Mouse (Mus musculus) stomach, embryonic 16.5 days (tissue): ENCODE data around the gene Chpf. TPM values are rescaled to one million over a fixed set of nuclear protein-coding genes. Genes with fewer than 3 reads are reported as not detected.
A peak's percentile ranks its signal among the peaks of the same experiment; 100 is the strongest.

Experiments
- ATAC-seq: fragments of 200-750 bp; cut with Nextera tagmentation; 2 replicates; pipeline ENCODE4 v1.8.0; 2017; ENCODE audit warnings: moderate number of reproducible peaks, moderate TSS enrichment; ENCODE audit not compliant: insufficient read depth, low FRiP score
- H3K27ac ChIP-seq: fragments of 300-500 bp; sonication (generic); 2 replicates; pipeline ENCODE4 v1.5.1; 2014; ENCODE audit warnings: low read length
- H3K27me3 ChIP-seq: fragments of 300-500 bp; sonication (generic); 2 replicates; pipeline ENCODE4 v1.6.1; 2014; ENCODE audit warnings: low read length, control low read depth, mixed read lengths; ENCODE audit not compliant: control insufficient read depth, insufficient read depth
- H3K36me3 ChIP-seq: fragments of 300-500 bp; sonication (generic); 2 replicates; pipeline ENCODE4 v1.6.1; 2014; ENCODE audit warnings: low read length; ENCODE audit not compliant: control insufficient read depth, insufficient read depth
- H3K4me1 ChIP-seq: fragments of 300-500 bp; sonication (generic); 2 replicates; pipeline ENCODE4 v1.6.1; 2014; ENCODE audit warnings: low read length, control low read depth, mixed read lengths; ENCODE audit not compliant: control insufficient read depth, insufficient read depth
- H3K4me2 ChIP-seq: fragments of 300-500 bp; sonication (generic); 2 replicates; pipeline ENCODE4 v1.6.1; 2014; ENCODE audit warnings: low read depth, low read length, mixed read lengths
- H3K4me3 ChIP-seq: fragments of 300-500 bp; sonication (generic); replicated peaks from 2 replicates; pipeline ENCODE4 v1.5.1; 2014; ENCODE audit warnings: mild to moderate bottlenecking, low read length
- H3K9ac ChIP-seq: fragments of 300-500 bp; sonication (generic); 2 replicates; pipeline ENCODE4 v1.6.1; 2014; ENCODE audit warnings: low read length
- H3K9me3 ChIP-seq: fragments of 300-500 bp; sonication (generic); replicated peaks from 2 replicates; pipeline ENCODE4 v1.6.1; 2016; ENCODE audit warnings: low read length, control low read depth; ENCODE audit not compliant: control insufficient read depth
- WGBS: fragments of 180-500 bp; shearing (Covaris S2); extraction: QIAGEN DNeasy Blood & Tissue Kit; methylation state at CpG from one replicate; pipeline ENCODE4 v1.1.7; 2014; 5-methylcytosine and 5-hydroxymethylcytosine counted together
- polyA plus RNA-seq: library from polyadenylated mRNA; unstranded; fragments of >200 nt; fragmentation: Nextera tagmentation; extraction: Ambion mirVana; gene quantifications from 2 replicates; pipeline ENCODE4 v1.2.1, GENCODE M21; 2015

Chpf gene
- polyA plus RNA-seq, 1 experiment from 2014 or later = 28.0 TPM

DNA sequence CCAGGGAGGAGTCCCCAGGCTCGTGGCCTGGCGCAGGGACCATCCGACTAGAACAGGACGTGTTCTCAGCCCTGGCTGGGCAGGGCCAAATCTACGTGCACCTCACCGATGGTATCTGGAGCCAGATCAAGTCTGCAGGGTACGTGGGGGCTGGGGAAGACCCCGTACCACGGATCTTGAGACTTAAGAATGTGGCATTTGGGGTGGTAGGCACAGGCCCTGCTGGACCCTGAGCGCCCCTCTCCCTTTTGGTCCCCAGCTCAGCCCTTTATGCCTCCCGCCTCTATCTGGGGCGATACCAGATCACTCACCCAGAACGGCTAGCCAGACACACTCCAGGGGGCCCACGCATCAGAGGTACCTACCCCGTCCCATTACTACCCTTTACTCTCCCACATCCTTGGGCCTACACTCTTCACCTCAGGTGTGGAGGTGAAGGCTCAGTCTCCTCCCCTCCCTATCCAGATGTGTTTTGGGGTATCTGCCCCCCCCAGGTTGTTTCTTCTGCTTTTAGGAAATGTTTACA lies 37.6 kb downstream of the Chpf start:
- H3K4me2 ChIP-seq = no peak overlapping the region
- WGBS = 88% methylated on average over 15 of the region's 15 CpGs
- ATAC-seq = no peak

DNA sequence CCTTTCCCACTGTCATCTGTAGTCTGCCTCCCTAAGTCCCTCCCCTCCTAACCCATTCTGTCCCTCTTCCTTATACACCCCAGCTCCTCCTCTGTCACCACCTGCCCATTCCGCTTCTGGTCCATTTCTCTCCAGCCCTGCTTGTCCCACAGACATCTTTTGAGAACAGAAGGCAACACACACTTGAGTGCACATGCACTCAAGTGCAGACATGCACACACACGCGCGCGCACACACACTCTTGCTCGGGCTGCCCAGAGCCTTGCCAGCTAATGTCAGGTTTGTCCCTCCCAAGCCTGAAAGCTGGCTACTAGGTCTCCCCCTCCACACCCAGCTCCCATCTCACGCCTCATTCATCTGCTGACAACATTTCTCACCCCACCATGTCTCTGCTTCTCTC lies 38.4 kb downstream of the Chpf start:
- no peak for ATAC-seq
- Histone ChIP-seq H3K9me3 (no peaks in the 10 kb centered on the region), H3K27ac (no peak overlapping the region), H3K27me3 (peaks cover 7% of the 10 kb centered on the region), H3K36me3 (no peaks in the 10 kb centered on the region), H3K4me3 (no peak overlapping the region), H3K9ac (no peak overlapping the region), H3K4me2 (no peak overlapping the region), H3K4me1 (peaks cover 17% of the 10 kb centered on the region)
- WGBS = 93% methylated on average over 7 of the region's 7 CpGs

More for the DNA sequence above, 37.6 kb downstream of the Chpf start:
- no peaks in the 10 kb centered on the region for H3K9me3 ChIP-seq
- peaks cover 7% of the 10 kb centered on the region for H3K27me3 ChIP-seq
- no peak overlapping the region for H3K4me3 ChIP-seq
- no peaks in the 10 kb centered on the region for H3K36me3 ChIP-seq
- no peak overlapping the region for H3K9ac ChIP-seq
- H3K4me1 ChIP-seq = peaks cover 22% of the 10 kb centered on the region
- H3K27ac ChIP-seq = no peak overlapping the region

GRCm38 (mm10) chr1:75438782-75439181 lies 40.3 kb downstream of the Chpf start:
- peaks cover 13% of the 10 kb centered on the region for H3K4me1 ChIP-seq
- 70% methylated on average over 8 of the region's 9 CpGs for WGBS

GRCm38 (mm10) chr1:75435475-75436328 lies 43.4 kb downstream of the Chpf start, which contains the start of gene Gmppa:
Gmppa (plus strand) TSS chr1:75435930.
- H3K4me1 ChIP-seq = peaks cover 13% of the 10 kb centered on the region
- peak within 1 kb of the TSS; percentile 88 for H3K9ac ChIP-seq
- H3K4me2 ChIP-seq = peak within 1 kb of the TSS; percentile 81
- peak; percentile 83 for ATAC-seq
- WGBS = 5% methylated on average over 28 of the region's 28 CpGs
- H3K4me3 ChIP-seq = peak within 1 kb of the TSS; percentile 77
- H3K27me3 ChIP-seq = no peaks in the 10 kb centered on the region
- peak within 1 kb of the TSS; percentile 75 for H3K27ac ChIP-seq
- H3K9me3 ChIP-seq = no peaks in the 10 kb centered on the region
- no peaks in the 10 kb centered on the region for H3K36me3 ChIP-seq

More at GRCm38 (mm10) chr1:75438782-75439181, 40.3 kb downstream of the Chpf start:
- no peak overlapping the region for H3K4me2 ChIP-seq
- H3K9ac ChIP-seq = no peak overlapping the region
- no peak overlapping the region for H3K4me3 ChIP-seq
- H3K27me3 ChIP-seq = no peaks in the 10 kb centered on the region
- H3K36me3 ChIP-seq = no peaks in the 10 kb centered on the region
- H3K9me3 ChIP-seq = no peaks in the 10 kb centered on the region
- H3K27ac ChIP-seq = no peak overlapping the region
- ATAC-seq = no peak

- Histone ChIP-seq H3K4me3 (no peak overlapping the region), H3K9ac (no peak overlapping the region), H3K4me1 (peaks cover 4% of the 10 kb centered on the region; the same call in 1 of the 2 replicates), H3K36me3 (no peaks in the 10 kb centered on the region), H3K27me3 (peaks cover 29% of the 10 kb centered on the region), H3K4me2 (no peak overlapping the region), H3K27ac (no peak overlapping the region), H3K9me3 (no peaks in the 10 kb centered on the region)
- 26% methylated on average over 10 of the region's 10 CpGs for WGBS
- ATAC-seq = no peak
Measured at GRCm38 (mm10) chr1:75425796-75426471, 53.2 kb downstream of the Chpf start.

Other genes with a start within 250 kb of the Chpf start
- not detected in 2 replicates for gene A630095N17Rik, start 247.2 kb downstream of the Chpf start, polyA plus RNA-seq
- 31.3 and 32.3 TPM in 2 replicates for gene Dnajb2, start 242.9 kb downstream of the Chpf start, polyA plus RNA-seq
- 2.0 and 2.6 TPM in 2 replicates for gene Ptprn, start 214.8 kb downstream of the Chpf start, polyA plus RNA-seq
- gene Resp18, start 200.9 kb downstream of the Chpf start, polyA plus RNA-seq = 6.0 and 6.6 TPM in 2 replicates
- 125 and 139 TPM in 2 replicates for gene Dnpep, start 161.3 kb downstream of the Chpf start, polyA plus RNA-seq
- 166 and 194 TPM in 2 replicates for gene Des, start 119.0 kb downstream of the Chpf start, polyA plus RNA-seq
- gene Speg, start 104.0 kb downstream of the Chpf start, polyA plus RNA-seq = 41.1 and 41.2 TPM in 2 replicates
- gene Gmppa, start 43.4 kb downstream of the Chpf start, polyA plus RNA-seq = 104 and 127 TPM in 2 replicates
- 1.3 and 1.4 TPM in 2 replicates for gene Asic4, start 28.9 kb downstream of the Chpf start, polyA plus RNA-seq
- 1.6 and 2.1 TPM in 2 replicates for gene Tmem198, start 225 bp upstream of the Chpf start, polyA plus RNA-seq
- 34.1 and 44.4 TPM in 2 replicates for gene Obsl1, start 27.1 kb upstream of the Chpf start, polyA plus RNA-seq
- gene Inha, start 27.8 kb upstream of the Chpf start, polyA plus RNA-seq = 7.4 and 8.3 TPM in 2 replicates
- gene Stk11ip, start 42.2 kb upstream of the Chpf start, polyA plus RNA-seq = 18.6 and 19.8 TPM in 2 replicates
- gene Slc4a3, start 67.0 kb upstream of the Chpf start, polyA plus RNA-seq = 14.1 and 15.4 TPM in 2 replicates